Mouse (Mus musculus) liver, adult 2 months (tissue): ENCODE measurements at regions not wholly inside any gene's neighbourhood (a gene's known extent, or its start where the extent isn't known, plus 50 kb on each side); places are given as distances from the start of the nearest gene placed in this dataset.

Experiments used
- DNase-seq: peaks from one replicate; pipeline ENCODE4 v3.0.0-alpha.2; 2011; ENCODE audit warnings: low read depth, low spot score; ENCODE audit errors: extremely low read depth
- H3K27ac ChIP-seq: fragments of 200-500 bp; replicated peaks from 2 replicates; pipeline ENCODE4 v1.5.1; 2012; ENCODE audit warnings: low read depth, mild to moderate bottlenecking, control low read depth, inconsistent platforms, low read length; ENCODE audit not compliant: insufficient read depth
- H3K27me3 ChIP-seq: fragments of 200-500 bp; 2 replicates; pipeline ENCODE4 v1.6.1; 2012; ENCODE audit warnings: mild to moderate bottlenecking, moderate library complexity, low read length, inconsistent platforms; ENCODE audit not compliant: control insufficient read depth, insufficient read depth
- H3K36me3 ChIP-seq: fragments of 200-500 bp; 2 replicates; pipeline ENCODE4 v1.6.1; 2012; ENCODE audit warnings: low read length, inconsistent platforms; ENCODE audit not compliant: control insufficient read depth, insufficient read depth
- H3K4me1 ChIP-seq: fragments of 200-500 bp; 2 replicates; pipeline ENCODE4 v1.6.1; 2011; ENCODE audit warnings: low read length; ENCODE audit not compliant: control insufficient read depth, insufficient read depth
- H3K4me3 ChIP-seq: fragments of 200-500 bp; 2 replicates; pipeline ENCODE4 v1.5.1; 2011; ENCODE audit warnings: low read depth, mild to moderate bottlenecking, control low read depth, low read length, moderate library complexity; ENCODE audit not compliant: insufficient read depth
- H3K79me2 ChIP-seq: fragments of 200-500 bp; 2 replicates; pipeline ENCODE4 v1.6.1; 2012; ENCODE audit warnings: inconsistent platforms, mild to moderate bottlenecking, low read length, moderate library complexity; ENCODE audit not compliant: control insufficient read depth, insufficient read depth
- H3K9ac ChIP-seq: fragments of 200-500 bp; 2 replicates; pipeline ENCODE4 v1.6.1; 2012; ENCODE audit warnings: low read depth, mild to moderate bottlenecking, control low read depth, inconsistent platforms, low read length
- CTCF ChIP-seq: fragments of 200-500 bp; IDR thresholded peaks from 2 replicates; pipeline ENCODE4 v1.5.1; 2011; ENCODE audit warnings: low read depth, low read length, control low read depth
- POLR2A ChIP-seq: fragments of 200-500 bp; IDR thresholded peaks from 2 replicates; pipeline ENCODE4 v1.6.1; 2011; ENCODE audit warnings: low read length, control low read depth; ENCODE audit not compliant: insufficient read depth; ENCODE audit errors: extremely low read depth
- WGBS: fragments of 180-500 bp; shearing (Covaris S2); methylation state at CpG from one replicate; pipeline ENCODE4 v1.1.7; 2018; 5-methylcytosine and 5-hydroxymethylcytosine counted together

GRCm38 (mm10) chr8:8142933-8143495, 518.0 kb downstream of the Efnb2 start:
- Histone ChIP-seq H3K4me1 (no peaks in the 10 kb centered on the region), H3K9ac (no peak overlapping the region), H3K36me3 (no peaks in the 10 kb centered on the region), H3K27ac (no peak overlapping the region), H3K79me2 (no peaks in the 10 kb centered on the region), H3K4me3 (no peak overlapping the region), H3K27me3 (no peaks in the 10 kb centered on the region)
- peak; percentile 12 for DNase-seq
- 59% methylated on average over 6 of the region's 6 CpGs for WGBS
- TF ChIP-seq CTCF, result no peak
- no peak for TF ChIP-seq POLR2A

GRCm38 (mm10) chr8:8142461-8142860, 518.6 kb downstream of the Efnb2 start:
- Histone ChIP-seq H3K4me1 (no peaks in the 10 kb centered on the region), H3K36me3 (no peaks in the 10 kb centered on the region), H3K9ac (no peak overlapping the region), H3K27ac (no peak overlapping the region), H3K4me3 (no peak overlapping the region), H3K27me3 (no peaks in the 10 kb centered on the region), H3K79me2 (no peaks in the 10 kb centered on the region)
- DNase-seq, result no peak
- TF ChIP-seq CTCF (no peak), POLR2A (no peak)
- 79% methylated on average over 3 of the region's 3 CpGs for WGBS

GRCm38 (mm10) chr8:8139720-8140119, 521.3 kb downstream of the Efnb2 start:
- H3K79me2 ChIP-seq, result no peaks in the 10 kb centered on the region
- 87% methylated on average over 3 of the region's 3 CpGs for WGBS
- H3K27ac ChIP-seq, result no peak overlapping the region
- H3K36me3 ChIP-seq, result no peaks in the 10 kb centered on the region
- H3K27me3 ChIP-seq, result no peaks in the 10 kb centered on the region
- DNase-seq, result no peak
- H3K4me1 ChIP-seq, result no peaks in the 10 kb centered on the region
- TF ChIP-seq POLR2A (no peak), CTCF (no peak)
- H3K9ac ChIP-seq, result no peak overlapping the region
- H3K4me3 ChIP-seq, result no peak overlapping the region

GRCm38 (mm10) chr8:8133001-8133785, 527.8 kb downstream of the Efnb2 start:
- no peaks in the 10 kb centered on the region for H3K36me3 ChIP-seq
- DNase-seq, result no peak
- no peaks in the 10 kb centered on the region for H3K27me3 ChIP-seq
- 47% methylated on average over 10 of the region's 10 CpGs for WGBS
- H3K27ac ChIP-seq, result no peak overlapping the region
- TF ChIP-seq POLR2A, result no peak
- no peak for TF ChIP-seq CTCF
- no peak overlapping the region for H3K4me3 ChIP-seq
- H3K9ac ChIP-seq, result no peak overlapping the region
- no peaks in the 10 kb centered on the region for H3K79me2 ChIP-seq
- H3K4me1 ChIP-seq, result no peaks in the 10 kb centered on the region

- Histone ChIP-seq H3K4me3 (no peak overlapping the region), H3K36me3 (no peaks in the 10 kb centered on the region), H3K4me1 (no peaks in the 10 kb centered on the region), H3K9ac (no peak overlapping the region), H3K27ac (no peak overlapping the region), H3K79me2 (no peaks in the 10 kb centered on the region), H3K27me3 (no peaks in the 10 kb centered on the region)
- WGBS, result 46% methylated on average over 3 of the region's 3 CpGs
- DNase-seq, result no peak
- no peak for TF ChIP-seq CTCF
- TF ChIP-seq POLR2A, result no peak
Measured at GRCm38 (mm10) chr8:8131961-8132376, 529.1 kb downstream of the Efnb2 start.

- H3K27ac ChIP-seq, result no peak overlapping the region
- WGBS, result 62% methylated on average over 2 of the region's 2 CpGs
- TF ChIP-seq CTCF, result no peak
- TF ChIP-seq POLR2A, result no peak
- no peaks in the 10 kb centered on the region for H3K79me2 ChIP-seq
- H3K9ac ChIP-seq, result no peak overlapping the region
- H3K27me3 ChIP-seq, result no peaks in the 10 kb centered on the region
- H3K36me3 ChIP-seq, result no peaks in the 10 kb centered on the region
- H3K4me1 ChIP-seq, result no peaks in the 10 kb centered on the region
- no peak for DNase-seq
- no peak overlapping the region for H3K4me3 ChIP-seq
Measured at GRCm38 (mm10) chr8:8130806-8131205, 530.2 kb downstream of the Efnb2 start.
